Mouse (Mus musculus) right cerebral cortex, postnatal 14 days (tissue): ENCODE results near the gene Col9a3.

Experiments used
- DNase-seq: peaks from one replicate; pipeline ENCODE4 v3.0.0; 2022

Col9a3 gene

GRCm38 (mm10) chr2:180641576-180642554 lies 44.3 kb downstream of the Col9a3 start:
- DNase-seq = no peak

GRCm38 (mm10) chr2:180642555-180643260 lies 45.1 kb downstream of the Col9a3 start, which contains the start of gene Tcfl5:
TSS of gene Tcfl5 (minus strand) at chr2:180642708.
- no peak for DNase-seq

GRCm38 (mm10) chr2:180643626-180644025 lies 46.0 kb downstream of the Col9a3 start:
- no peak for DNase-seq

GRCm38 (mm10) chr2:180646841-180647240 lies 49.3 kb downstream of the Col9a3 start:
- no peak for DNase-seq

GRCm38 (mm10) chr2:180654666-180655065 lies 57.1 kb downstream of the Col9a3 start:
- no peak for DNase-seq

GRCm38 (mm10) chr2:180655150-180655549 lies 57.6 kb downstream of the Col9a3 start:
- DNase-seq = no peak

GRCm38 (mm10) chr2:180657394-180658013 lies 59.9 kb downstream of the Col9a3 start:
- DNase-seq = peak; percentile 75

GRCm38 (mm10) chr2:180658381-180658780 lies 60.8 kb downstream of the Col9a3 start:
- no peak for DNase-seq

GRCm38 (mm10) chr2:180659353-180660150 lies 62.0 kb downstream of the Col9a3 start:
- no peak for DNase-seq

- no peak for DNase-seq
These were observed 62.9 kb downstream of the Col9a3 start for GRCm38 (mm10) chr2:180660521-180660920.

- no peak for DNase-seq
These were observed 64.4 kb downstream of the Col9a3 start for GRCm38 (mm10) chr2:180662008-180662407.
